ENCODE assay signal across 8 mouse cellular contexts in the genomic region with DNA sequence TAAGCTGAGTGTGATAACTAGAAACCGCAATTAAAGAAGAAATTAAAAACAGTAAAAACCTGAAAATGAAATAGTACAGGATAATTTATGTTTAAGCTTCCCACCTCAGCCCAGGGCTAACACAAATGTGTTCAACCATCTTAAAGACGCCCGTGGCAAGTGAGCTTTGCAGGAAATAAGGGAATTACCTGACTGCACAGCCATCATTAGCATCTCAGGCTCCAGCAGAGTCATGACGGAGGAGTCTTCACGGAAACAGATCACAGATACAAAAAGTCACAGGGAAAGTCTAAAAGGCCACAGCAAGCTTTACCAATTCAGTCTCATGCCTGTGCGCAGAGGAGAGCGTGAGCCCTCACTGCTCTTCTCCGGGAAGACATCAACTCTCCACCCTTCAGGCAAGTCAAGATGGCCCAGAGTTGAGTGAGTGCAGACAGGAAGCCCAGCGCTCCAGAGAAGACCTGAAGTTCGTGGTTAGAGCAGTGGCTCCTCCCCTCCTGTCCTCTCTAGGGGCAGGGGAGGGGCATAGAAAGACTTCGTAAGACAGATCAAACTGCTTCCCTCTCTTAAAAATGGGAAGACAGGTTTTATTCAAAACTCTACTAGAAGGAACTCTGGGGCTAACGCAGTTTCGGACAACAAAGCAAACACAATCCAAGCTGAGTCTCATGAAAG.
DNase-seq lines count a peak whose midpoint lies in the region; ATAC-seq lines count a peak whose summit lies in the region.

No protein-coding gene starts in this region.

- WGBS in heart, embryonic 16.5 days: 44% methylated on average over 13 of the region's 13 CpGs

- H3K4me2 ChIP-seq in heart, embryonic 16.5 days (ENCODE audit: low read depth, low read length): peak overlapping the region; percentile 51

- H3K4me3 ChIP-seq in heart, embryonic 16.5 days (ENCODE audit: low read length): peak overlapping the region; percentile 23

- DNase-seq in right cerebral cortex, adult 18-20 months: peak; percentile 69
- DNase-seq in right cerebral cortex, postnatal 14 days: no peak
- DNase-seq in liver: peak; percentile 43
- peak; percentile 69 to 71 for DNase-seq in natural killer cell, adult 2 months (ENCODE audit: low spot score in 2 of 2)
- no peak for DNase-seq in Muller cell, postnatal 12 days (ENCODE audit: inconsistent ontology term)
- DNase-seq in adrenal gland, adult 8-10 months: no peak

- H3K9me3 ChIP-seq in heart, embryonic 16.5 days (replicated peaks; ENCODE audit: control insufficient read depth, low read length): no peaks in the 10 kb centered on the region

- no peaks in the 10 kb centered on the region for H3K27me3 ChIP-seq in heart, embryonic 16.5 days (ENCODE audit: control insufficient read depth, insufficient read depth, low read length)

- ATAC-seq in common myeloid progenitor, adult 5-6 weeks (replicated peaks; ENCODE audit: low read depth, poor library complexity, severe bottlenecking): peak; percentile 97
- no peak; the same call in 1 of the 2 replicates for ATAC-seq in heart, embryonic 16.5 days (replicated peaks; ENCODE audit: extremely low read depth, insufficient read depth, low FRiP score)

- H3K36me3 ChIP-seq in heart, embryonic 16.5 days (ENCODE audit: control insufficient read depth, insufficient read depth): no peaks in the 10 kb centered on the region

- no peak overlapping the region for H3K9ac ChIP-seq in heart, embryonic 16.5 days (ENCODE audit: low read length)

- no peak overlapping the region for H3K27ac ChIP-seq in heart, embryonic 16.5 days (ENCODE audit: low read length)

- H3K4me1 ChIP-seq in heart, embryonic 16.5 days (ENCODE audit: control insufficient read depth, insufficient read depth, low read length): peaks cover 29% of the 10 kb centered on the region

Comparison
In these comparisons a context has a peak if more than half of its experiments do, and no peak if none do; other contexts are left out.
1. DNase-seq: peak in right cerebral cortex, adult 18-20 months (single experiment), liver (single experiment) and natural killer cell, adult 2 months (2 of 2); none in right cerebral cortex, postnatal 14 days (single experiment), Muller cell, postnatal 12 days (single experiment) and adrenal gland, adult 8-10 months (single experiment).